Mouse (Mus musculus) adrenal gland, adult 18-20 months (tissue): ENCODE results near the gene Elof1. TPM values are rescaled to one million over a fixed set of nuclear protein-coding genes. Genes with fewer than 3 reads are reported as not detected.
"Not testable (repeated sequence)": the region's sequence is repeated elsewhere in the genome, so short reads cannot be mapped to it uniquely, and the experiment has no call there.

ENCODE experiments used
- DNase-seq, 2 experiments: peaks; one replicate each; pipeline ENCODE4 v3.0.0; 2021 to 2022; ENCODE audit warnings: low spot score in 2 of 2
- total RNA-seq, 2 experiments: library from RNA; stranded (reverse); gene quantifications; 1 replicate in 1 of 2; 2 replicates in 1 of 2; pipeline ENCODE4 v1.2.3; 2021

Elof1 gene
- total RNA-seq, 2 experiments from 2014 or later = 73.3 to 81.8 TPM

GRCm38 (mm10) chr9:22098993-22099696 lies 17.8 kb downstream of the Elof1 start, which contains the start of gene Cnn1:
TSS of gene Cnn1 (plus strand) at chr9:22099216.
- no peak for DNase-seq

- peak; percentile 83 to 89 for DNase-seq
These were observed 21.1 kb downstream of the Elof1 start for GRCm38 (mm10) chr9:22095854-22096307.

DNA sequence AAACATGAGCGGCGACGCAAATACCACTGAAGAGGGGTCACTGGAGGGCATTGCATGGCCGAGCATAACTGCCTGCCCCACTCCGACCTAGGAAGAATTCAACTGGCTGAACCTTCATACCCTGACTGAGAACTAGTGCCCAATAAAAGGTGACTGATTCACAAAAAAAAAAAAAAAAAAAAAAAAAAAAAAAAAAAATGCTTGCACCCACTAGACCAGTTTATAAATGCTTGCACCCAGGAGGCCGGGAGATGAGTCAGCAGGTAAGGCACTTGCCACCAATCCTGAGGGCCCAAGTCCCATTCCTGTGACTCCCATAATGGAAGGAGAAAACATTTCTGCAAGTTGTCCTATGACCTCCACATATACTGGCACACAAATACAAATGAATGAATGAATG lies 24.2 kb downstream of the Elof1 start:
- no peak for DNase-seq

- DNase-seq = peak in 1 of 2 experiments; percentile 26
These were observed 27.0 kb downstream of the Elof1 start for GRCm38 (mm10) chr9:22089986-22090385.

DNA sequence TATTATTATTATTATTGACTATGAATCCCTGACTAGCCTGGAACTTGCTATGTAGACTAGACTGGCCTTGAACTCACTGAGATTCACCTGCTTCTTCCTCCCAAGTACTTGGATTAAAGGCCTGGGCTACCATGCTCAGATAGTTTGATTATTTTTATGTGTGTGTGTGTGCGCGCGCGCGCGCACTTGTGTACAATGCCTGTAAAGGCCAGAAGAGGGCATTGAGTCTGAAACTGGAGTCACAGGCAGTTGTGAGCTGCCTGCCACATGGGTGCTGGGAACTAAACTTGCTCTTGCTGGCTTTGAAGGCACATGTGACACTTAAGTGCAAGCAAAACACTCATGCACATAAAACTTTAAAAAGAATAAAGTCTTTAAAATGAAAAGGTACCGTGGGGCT lies 27.7 kb downstream of the Elof1 start:
- no peak for DNase-seq

DNA sequence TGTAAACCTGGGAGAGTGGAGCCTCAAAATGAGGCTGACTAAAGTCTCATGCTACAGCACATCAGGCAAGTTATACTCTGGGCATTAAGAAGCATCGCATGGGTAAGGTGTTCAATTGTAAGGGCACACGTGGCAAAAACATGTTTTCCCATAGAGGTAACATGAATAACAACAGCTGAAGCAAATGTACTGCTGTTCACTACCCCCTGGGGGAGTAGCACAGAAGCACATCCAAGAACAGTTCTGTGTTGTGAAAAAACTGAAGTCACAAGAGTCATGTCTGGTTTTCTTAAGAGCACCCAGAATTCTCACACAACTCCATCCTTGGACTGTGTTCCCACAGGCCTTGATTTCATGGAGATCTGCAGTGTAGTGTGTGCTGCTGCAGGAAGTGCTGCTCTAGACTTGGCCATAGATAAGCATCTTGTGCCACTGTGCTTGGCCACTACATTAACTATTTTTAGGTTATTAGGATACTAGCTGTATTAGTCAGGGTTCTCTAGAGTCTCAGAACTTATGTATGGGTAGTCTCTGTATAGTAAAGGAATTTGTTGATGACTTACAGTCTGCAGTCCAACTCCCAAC lies 29.8 kb downstream of the Elof1 start:
- no peak for DNase-seq

DNA sequence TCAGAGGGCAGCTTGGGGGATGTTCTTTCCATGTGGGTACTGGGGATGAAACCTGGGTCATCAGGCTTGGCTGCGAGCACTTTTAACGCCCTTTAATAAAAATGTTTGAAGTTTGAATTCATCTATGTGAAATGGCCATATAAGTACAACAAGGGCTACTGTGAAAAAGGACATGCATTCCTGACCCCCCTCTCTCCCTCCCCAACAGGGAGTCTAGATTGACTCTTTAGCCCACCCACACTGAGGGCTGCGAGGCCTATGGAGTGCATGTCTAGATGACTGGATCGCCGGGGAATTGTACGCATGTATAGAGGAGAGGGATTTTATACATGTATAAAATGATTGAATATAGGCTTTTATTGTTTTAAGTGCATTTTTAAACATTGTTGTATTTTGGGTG lies 31.0 kb downstream of the Elof1 start:
- no peak for DNase-seq

DNA sequence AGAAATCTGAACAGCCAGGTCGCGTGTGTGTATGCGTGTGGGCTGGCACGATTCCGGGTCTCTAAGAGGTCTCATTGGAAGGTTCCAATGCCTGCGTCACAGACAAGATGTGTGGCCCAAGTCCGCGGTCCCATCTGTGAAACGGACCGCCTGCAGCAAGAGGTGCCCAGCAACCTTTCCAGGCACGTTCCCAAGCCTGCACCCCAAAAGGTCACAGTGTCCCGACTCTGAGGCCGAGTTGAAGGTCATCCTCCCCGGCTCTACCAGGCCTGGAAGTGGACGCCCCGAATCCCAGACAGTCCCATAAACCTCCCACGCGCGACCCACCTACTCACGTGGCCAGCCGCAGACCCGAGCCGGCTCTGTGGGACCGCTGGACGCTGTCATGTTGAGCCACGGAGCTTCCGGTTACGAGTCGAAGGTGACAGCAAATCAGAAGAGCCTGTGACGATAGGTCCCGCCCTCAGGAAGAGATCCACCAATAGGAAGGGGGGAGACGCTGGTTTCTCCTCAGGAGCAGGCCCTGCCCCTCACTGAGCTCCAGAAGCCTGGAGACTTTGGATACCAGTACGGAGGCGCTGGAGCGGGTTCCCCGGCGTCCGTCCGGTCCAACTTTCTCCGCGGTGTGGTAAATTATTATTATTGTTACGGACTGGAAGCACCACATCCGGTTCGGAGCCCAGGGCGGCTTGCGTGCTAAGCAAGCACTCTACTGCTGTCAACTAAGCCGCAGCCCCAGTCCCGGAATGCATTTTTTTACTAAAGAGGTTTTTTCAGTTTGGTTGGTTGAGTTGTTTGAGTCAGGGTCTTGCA lies 31.7 kb downstream of the Elof1 start, which contains the start of gene Ecsit:
Gene Ecsit, minus strand, starts transcription at position 417 of the 813 bp plus-strand sequence.
- peak; percentile 80 to 83 for DNase-seq

DNA sequence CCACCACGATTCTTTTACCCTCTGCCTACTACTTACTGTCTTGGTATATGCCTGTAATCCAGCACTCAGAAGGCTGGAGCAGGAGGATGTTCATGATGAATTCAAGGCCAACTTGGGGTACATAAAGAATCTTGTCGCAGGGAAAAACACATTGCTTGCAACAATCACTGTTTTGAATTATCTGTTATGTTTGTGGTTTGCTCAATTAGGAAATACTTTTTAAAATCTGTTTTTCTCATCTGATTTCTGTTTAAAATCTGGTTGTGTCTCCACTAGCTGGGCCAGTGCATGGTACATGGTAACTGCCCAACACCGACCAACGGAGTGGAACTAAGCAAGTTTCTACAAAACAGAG lies 32.3 kb downstream of the Elof1 start:
- no peak for DNase-seq

- no peak for DNase-seq
These were observed 40.7 kb downstream of the Elof1 start for GRCm38 (mm10) chr9:22076223-22076622.

- DNase-seq = not testable (repeated sequence)
These were observed 41.2 kb downstream of the Elof1 start for GRCm38 (mm10) chr9:22075778-22076177.

DNA sequence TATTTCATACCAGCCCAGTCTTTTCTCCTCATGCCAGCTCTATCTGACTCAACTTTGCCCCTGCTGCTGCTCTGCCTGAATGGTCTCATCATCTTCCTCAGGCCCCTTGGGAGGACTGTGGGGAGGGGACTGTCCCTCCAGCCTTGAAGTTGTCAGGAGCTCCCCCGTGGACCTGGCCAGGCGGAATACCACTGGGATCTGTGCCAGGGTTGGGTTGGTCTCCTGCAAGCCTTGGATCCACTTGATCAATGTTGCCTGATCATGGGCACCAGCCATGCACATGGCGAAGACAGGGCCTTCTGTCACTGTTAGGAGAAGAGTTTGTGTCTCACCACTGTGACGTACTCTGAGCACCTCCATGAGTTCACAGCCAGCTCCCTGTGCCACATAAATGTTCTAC lies 44.7 kb downstream of the Elof1 start:
- no peak for DNase-seq

DNA sequence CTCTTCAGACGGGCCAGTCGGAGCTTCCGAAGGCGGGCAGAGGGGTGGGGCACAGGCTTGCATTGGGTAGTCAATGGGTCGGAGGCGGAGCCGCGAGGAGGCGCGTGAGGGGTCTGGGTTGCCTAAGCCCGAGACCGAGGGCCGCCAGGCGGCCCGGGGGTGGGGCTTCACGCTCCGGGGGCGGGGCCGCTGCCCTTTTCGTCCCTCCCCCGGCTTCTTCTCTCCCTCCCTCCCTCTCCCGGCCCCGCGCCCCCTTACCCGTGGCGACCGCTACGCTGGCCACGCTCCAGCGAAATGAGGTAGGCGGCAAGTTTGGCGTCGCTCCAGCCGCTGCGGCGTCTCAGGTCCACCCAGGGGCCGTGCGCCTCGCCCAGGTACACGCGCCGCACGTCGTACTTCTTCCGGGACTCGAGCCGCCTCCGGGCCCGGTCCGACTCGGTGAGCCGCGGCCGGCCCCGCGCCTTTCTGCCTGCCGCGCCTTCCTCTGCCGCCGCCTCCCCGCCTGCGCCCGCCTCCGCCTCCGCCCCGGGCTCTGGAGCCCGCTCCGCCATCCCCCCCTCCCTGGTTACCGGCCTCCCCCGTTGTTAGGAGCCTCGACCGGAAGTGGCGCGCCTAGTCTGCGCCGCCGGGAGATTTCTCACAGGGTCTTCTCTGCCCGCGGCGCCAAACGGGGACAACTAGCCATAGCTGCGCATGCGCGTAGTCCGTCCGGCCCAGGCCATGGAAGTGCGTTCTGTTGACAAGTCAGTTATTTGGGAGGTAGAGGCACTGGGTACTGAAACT lies 46.0 kb downstream of the Elof1 start, which contains the start of the genes Gm49318 and Zfp653:
Gene Gm49318, minus strand, starts transcription at position 469 of the 783 bp plus-strand sequence.
Gene Zfp653, minus strand, starts transcription at position 586 of the 783 bp plus-strand sequence.
- DNase-seq = peak; percentile 95 to 96

GRCm38 (mm10) chr9:22069881-22070553 lies 47.0 kb downstream of the Elof1 start:
- no peak for DNase-seq

GRCm38 (mm10) chr9:22067195-22067594 lies 49.8 kb downstream of the Elof1 start:
- DNase-seq = no peak

DNA sequence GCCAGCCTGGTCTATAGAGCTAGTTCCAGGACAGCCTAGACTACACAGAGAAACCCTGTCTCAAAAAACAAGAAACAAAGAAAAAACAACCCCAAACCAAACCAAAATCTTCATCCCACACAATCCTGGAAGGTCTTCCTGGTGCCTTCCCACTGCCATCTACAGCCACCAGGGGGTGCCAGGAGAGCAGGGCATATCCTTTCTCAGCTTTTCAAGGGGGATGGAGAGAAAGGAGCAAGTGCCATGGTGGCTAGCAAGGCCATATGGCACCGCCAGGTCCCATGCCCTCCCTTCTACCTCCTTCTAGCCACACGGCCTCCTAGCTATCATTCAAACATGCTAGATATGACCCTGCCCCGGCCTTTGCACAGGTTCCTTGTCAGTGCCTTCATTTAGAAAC lies 50.5 kb downstream of the Elof1 start:
- peak; percentile 42 to 65 for DNase-seq

DNA sequence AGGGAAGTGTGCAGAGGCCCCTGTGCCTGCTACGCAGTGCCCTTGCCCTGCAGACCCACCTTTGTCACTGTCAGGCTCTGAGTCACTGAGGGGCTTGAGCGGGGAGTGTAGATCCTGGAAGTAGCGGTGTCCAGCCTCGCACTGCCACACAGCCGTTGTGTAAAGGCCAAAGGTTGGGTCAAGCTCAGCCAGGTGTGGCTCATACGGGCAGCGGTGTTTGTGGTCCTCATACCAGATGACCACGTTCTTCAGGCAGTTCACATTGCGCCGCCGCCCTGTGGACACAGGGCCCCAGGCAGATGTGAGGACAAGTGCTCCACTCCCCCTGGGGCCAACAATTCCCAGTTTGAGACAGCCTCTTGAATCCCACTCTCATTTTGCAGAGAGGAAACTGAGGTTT lies 51.3 kb downstream of the Elof1 start:
- no peak for DNase-seq

DNA sequence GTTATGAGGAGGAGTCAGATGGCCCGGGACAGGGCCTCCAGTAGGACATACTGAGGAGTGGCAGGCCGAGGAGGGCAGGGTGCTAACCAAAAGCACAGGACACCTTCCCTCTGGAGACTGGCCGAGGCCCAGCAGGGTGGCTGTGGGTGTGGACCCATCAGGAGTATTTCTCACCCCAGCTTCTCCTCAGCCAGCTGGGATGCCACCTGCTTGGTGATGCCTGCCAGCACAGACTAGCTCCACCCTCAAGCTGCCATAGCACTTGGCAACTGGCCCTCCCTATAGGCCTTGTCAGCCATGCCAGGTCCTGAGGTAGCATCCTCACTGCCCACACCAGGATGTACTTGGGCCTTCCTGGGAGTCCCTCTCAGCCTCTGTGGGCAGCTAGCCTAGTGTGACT lies 52.6 kb downstream of the Elof1 start:
- no peak for DNase-seq
